Mouse (Mus musculus): ENCODE results near the gene Dpp4.

The Dpp4 gene

DNA sequence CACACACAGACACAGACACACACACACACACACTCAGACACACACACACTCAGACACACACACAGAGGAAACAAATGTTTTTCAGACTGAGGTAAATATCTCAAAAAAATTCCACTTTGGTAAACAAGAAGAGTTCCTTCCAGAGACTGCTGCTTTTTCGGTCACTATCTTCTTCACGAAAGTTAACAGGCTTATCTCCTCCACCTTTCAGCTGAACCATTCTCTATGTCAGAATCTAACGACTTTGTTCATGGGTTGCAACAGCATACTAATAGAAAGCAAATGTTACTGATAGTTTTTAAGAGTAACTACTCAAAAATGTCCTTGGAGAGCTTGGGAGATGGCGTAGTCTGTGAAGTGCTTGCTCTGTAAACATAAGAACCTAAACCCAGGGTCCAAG, 124.5 kb downstream of the Dpp4 start:
- DNase-seq (ENCODE audit: low spot score), result no peak

DNA sequence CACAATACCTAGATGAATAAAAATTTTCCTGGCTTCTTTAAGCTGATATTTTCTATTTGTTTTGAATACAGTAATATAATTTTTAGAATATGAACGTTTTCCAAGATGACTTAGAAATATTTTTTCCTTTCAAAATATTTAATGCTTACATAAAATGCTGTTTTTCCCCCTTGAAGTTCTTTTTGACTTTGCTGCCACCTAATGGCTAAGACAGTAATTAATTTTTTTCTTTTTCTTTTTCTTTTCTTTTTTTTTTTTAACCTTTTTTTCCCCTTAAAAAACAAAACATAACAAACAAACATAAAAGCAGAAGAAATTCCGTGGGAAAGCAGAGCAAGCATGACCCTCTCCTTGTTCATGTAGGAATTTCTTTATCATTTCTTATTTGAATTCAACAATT, 126.2 kb downstream of the Dpp4 start:
- DNase-seq (ENCODE audit: low spot score), result no peak

DNA sequence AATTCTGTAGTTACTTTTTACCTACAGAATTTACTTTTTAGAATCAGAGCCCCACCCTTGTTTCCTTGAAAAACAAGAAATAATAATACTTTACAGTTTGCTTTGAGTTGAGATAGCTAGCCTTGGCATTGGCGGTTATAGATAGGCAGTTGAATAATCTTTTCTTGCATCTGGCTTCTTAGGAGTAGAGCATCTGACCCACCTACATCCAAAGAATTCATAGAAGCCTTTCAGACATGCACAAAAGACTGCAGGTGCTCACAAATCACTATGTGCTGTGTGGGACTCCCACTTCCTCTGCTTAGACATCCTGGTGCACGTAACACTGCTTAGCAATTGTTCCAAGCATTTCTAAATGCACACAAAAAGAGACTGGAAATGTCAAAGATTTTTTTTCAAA, 127.0 kb downstream of the Dpp4 start:
- no peak for DNase-seq (ENCODE audit: low spot score)
